Mouse (Mus musculus): ENCODE data around the gene Tmem222. TPM values are rescaled to one million over a fixed set of nuclear protein-coding genes. Genes with fewer than 3 reads are reported as not detected.

Tmem222 gene
- polyA plus RNA-seq (2016; fragmentation: Nextera tagmentation; extraction: Ambion mirVana), result 75.7 and 77.7 TPM in 2 replicates

- Histone ChIP-seq H3K4me2 (replicated peaks) (peak within 1 kb of the TSS; percentile 65), H3K9me3 (replicated peaks) (no peaks in the 10 kb centered on the region), H3K27me3 (no peaks in the 10 kb centered on the region), H3K4me1 (peaks cover 25% of the 10 kb centered on the region), H3K27ac (peak within 1 kb of the TSS; percentile 93), H3K4me3 (peak within 1 kb of the TSS; percentile 80), H3K9ac (peak within 1 kb of the TSS; percentile 84), H3K36me3 (0 out of 2 replicates have a peak, but pooled peaks cover 3% of the 10 kb centered on the region)
- peak; percentile 88 for ATAC-seq (ENCODE audit: low FRiP score)
- WGBS, result under 1% methylated on average over 73 of the region's 73 CpGs
Measured at GRCm38 (mm10) chr4:133277104-133278026, at the start of gene Tmem222. TSS of gene Tmem222 (minus strand) at chr4:133277792.

GRCm38 (mm10) chr4:133319667-133320066 is 42.1 kb upstream of the Tmem222 start:
- no peak overlapping the region for H3K4me2 ChIP-seq (replicated peaks)
- H3K36me3 ChIP-seq, result peaks cover 23% of the 10 kb centered on the region
- WGBS, result 92% methylated on average over 3 of the region's 3 CpGs

GRCm38 (mm10) chr4:133315991-133316390 is 38.4 kb upstream of the Tmem222 start:
- no peak for ATAC-seq (ENCODE audit: low FRiP score)
- H3K9ac ChIP-seq, result no peak overlapping the region
- no peak overlapping the region for H3K27ac ChIP-seq
- H3K27me3 ChIP-seq, result no peaks in the 10 kb centered on the region
- H3K36me3 ChIP-seq, result peaks cover 27% of the 10 kb centered on the region
- H3K9me3 ChIP-seq (replicated peaks), result no peaks in the 10 kb centered on the region
- WGBS, result 81% methylated on average over 5 of the region's 5 CpGs
- H3K4me1 ChIP-seq, result no peaks in the 10 kb centered on the region
- H3K4me2 ChIP-seq (replicated peaks), result no peak overlapping the region
- no peak overlapping the region for H3K4me3 ChIP-seq

More at GRCm38 (mm10) chr4:133319667-133320066, 42.1 kb upstream of the Tmem222 start:
- Histone ChIP-seq H3K9me3 (replicated peaks) (no peaks in the 10 kb centered on the region), H3K9ac (no peak overlapping the region), H3K4me3 (no peak overlapping the region), H3K4me1 (no peaks in the 10 kb centered on the region), H3K27me3 (no peaks in the 10 kb centered on the region), H3K27ac (no peak overlapping the region)
- no peak for ATAC-seq (ENCODE audit: low FRiP score)

GRCm38 (mm10) chr4:133314896-133315295 is 37.3 kb upstream of the Tmem222 start:
- Histone ChIP-seq H3K4me1 (no peaks in the 10 kb centered on the region), H3K9ac (no peak overlapping the region), H3K4me3 (no peak overlapping the region), H3K27me3 (no peaks in the 10 kb centered on the region), H3K27ac (no peak overlapping the region), H3K36me3 (peaks cover 20% of the 10 kb centered on the region), H3K9me3 (replicated peaks) (no peaks in the 10 kb centered on the region), H3K4me2 (replicated peaks) (no peak overlapping the region)
- ATAC-seq (ENCODE audit: low FRiP score), result no peak
- 89% methylated on average over 8 of the region's 8 CpGs for WGBS

GRCm38 (mm10) chr4:133309948-133310347 is 32.4 kb upstream of the Tmem222 start:
- Histone ChIP-seq H3K27me3 (no peaks in the 10 kb centered on the region), H3K9me3 (replicated peaks) (no peaks in the 10 kb centered on the region), H3K4me3 (no peak overlapping the region), H3K36me3 (peaks cover 24% of the 10 kb centered on the region), H3K4me2 (replicated peaks) (no peak overlapping the region), H3K4me1 (no peaks in the 10 kb centered on the region), H3K27ac (no peak overlapping the region), H3K9ac (no peak overlapping the region)
- no peak for ATAC-seq (ENCODE audit: low FRiP score)
- WGBS, result 0% methylated on average over 3 of the region's 3 CpGs

- Histone ChIP-seq H3K4me3 (no peak overlapping the region), H3K27me3 (no peaks in the 10 kb centered on the region), H3K9ac (no peak overlapping the region), H3K36me3 (peaks cover 26% of the 10 kb centered on the region), H3K4me1 (no peaks in the 10 kb centered on the region), H3K9me3 (replicated peaks) (no peaks in the 10 kb centered on the region), H3K27ac (no peak overlapping the region), H3K4me2 (replicated peaks) (no peak overlapping the region)
- 46% methylated on average over 3 of the region's 3 CpGs for WGBS
- ATAC-seq (ENCODE audit: low FRiP score), result no peak
Measured at GRCm38 (mm10) chr4:133307331-133307730, 29.7 kb upstream of the Tmem222 start.

- Histone ChIP-seq H3K9ac (no peak overlapping the region), H3K9me3 (replicated peaks) (no peaks in the 10 kb centered on the region), H3K27me3 (no peaks in the 10 kb centered on the region), H3K27ac (no peak overlapping the region), H3K36me3 (peaks cover 33% of the 10 kb centered on the region), H3K4me3 (no peak overlapping the region), H3K4me1 (0 out of 2 replicates have a peak, but pooled peaks cover 3% of the 10 kb centered on the region), H3K4me2 (replicated peaks) (no peak overlapping the region)
- WGBS, result 86% methylated on average over 7 of the region's 7 CpGs
- no peak for ATAC-seq (ENCODE audit: low FRiP score)
Measured at GRCm38 (mm10) chr4:133305825-133306224, 28.2 kb upstream of the Tmem222 start.

- no peak for ATAC-seq (ENCODE audit: low FRiP score)
- Histone ChIP-seq H3K36me3 (peaks cover 44% of the 10 kb centered on the region), H3K9me3 (replicated peaks) (no peaks in the 10 kb centered on the region), H3K9ac (no peak overlapping the region), H3K27me3 (no peaks in the 10 kb centered on the region), H3K4me3 (no peak overlapping the region), H3K27ac (no peak overlapping the region), H3K4me2 (replicated peaks) (no peak overlapping the region), H3K4me1 (0 out of 2 replicates have a peak, but pooled peaks cover 5% of the 10 kb centered on the region)
- 93% methylated on average over 7 of the region's 7 CpGs for WGBS
Measured at GRCm38 (mm10) chr4:133304770-133305169, 27.2 kb upstream of the Tmem222 start.

GRCm38 (mm10) chr4:133302668-133303067 is 25.1 kb upstream of the Tmem222 start:
- WGBS, result 85% methylated on average over 5 of the region's 5 CpGs
- H3K9me3 ChIP-seq (replicated peaks), result no peaks in the 10 kb centered on the region
- H3K4me2 ChIP-seq (replicated peaks), result no peak overlapping the region
- H3K27ac ChIP-seq, result no peak overlapping the region
- H3K4me3 ChIP-seq, result no peak overlapping the region
- H3K4me1 ChIP-seq, result peaks cover 26% of the 10 kb centered on the region
- no peaks in the 10 kb centered on the region for H3K27me3 ChIP-seq
- peaks cover 39% of the 10 kb centered on the region for H3K36me3 ChIP-seq
- H3K9ac ChIP-seq, result no peak overlapping the region
- ATAC-seq (ENCODE audit: low FRiP score), result no peak

- ATAC-seq (ENCODE audit: low FRiP score), result no peak
- H3K36me3 ChIP-seq, result peaks cover 43% of the 10 kb centered on the region
- H3K4me1 ChIP-seq, result peaks cover 33% of the 10 kb centered on the region
- H3K9me3 ChIP-seq (replicated peaks), result no peaks in the 10 kb centered on the region
- H3K27ac ChIP-seq, result no peak overlapping the region
- no peaks in the 10 kb centered on the region for H3K27me3 ChIP-seq
- no peak overlapping the region for H3K4me3 ChIP-seq
- no peak overlapping the region for H3K9ac ChIP-seq
- 26% methylated on average over 4 of the region's 4 CpGs for WGBS
- no peak overlapping the region for H3K4me2 ChIP-seq (replicated peaks)
Measured at GRCm38 (mm10) chr4:133301802-133302201, 24.2 kb upstream of the Tmem222 start.

- Histone ChIP-seq H3K27ac (no peak overlapping the region), H3K9me3 (replicated peaks) (no peaks in the 10 kb centered on the region), H3K9ac (no peak overlapping the region), H3K36me3 (peaks cover 49% of the 10 kb centered on the region), H3K27me3 (no peaks in the 10 kb centered on the region), H3K4me1 (peaks cover 33% of the 10 kb centered on the region), H3K4me3 (no peak overlapping the region), H3K4me2 (replicated peaks) (no peak overlapping the region)
- no peak for ATAC-seq (ENCODE audit: low FRiP score)
- WGBS, result 92% methylated on average over 11 of the region's 11 CpGs
Measured at GRCm38 (mm10) chr4:133300421-133300820, 22.8 kb upstream of the Tmem222 start.

GRCm38 (mm10) chr4:133299701-133300100 is 22.1 kb upstream of the Tmem222 start:
- no peaks in the 10 kb centered on the region for H3K9me3 ChIP-seq (replicated peaks)
- H3K27ac ChIP-seq, result peak overlapping the region; percentile 72
- H3K9ac ChIP-seq, result peak overlapping the region; percentile 33; the same call in 1 of the 2 replicates
- peaks cover 33% of the 10 kb centered on the region for H3K4me1 ChIP-seq
- H3K4me2 ChIP-seq (replicated peaks), result no peak overlapping the region
- H3K4me3 ChIP-seq, result no peak overlapping the region
- 58% methylated on average over 5 of the region's 5 CpGs for WGBS
- ATAC-seq (ENCODE audit: low FRiP score), result no peak
- H3K36me3 ChIP-seq, result peaks cover 54% of the 10 kb centered on the region
- no peaks in the 10 kb centered on the region for H3K27me3 ChIP-seq

All from hindbrain, embryonic 12.5 days (tissue).